Mouse (Mus musculus) activated CD4-positive, CD25-positive, alpha-beta regulatory T cell (primary cell): Measurements from ENCODE around the gene Gm26741. TPM values are rescaled to one million over a fixed set of nuclear protein-coding genes. Genes with fewer than 3 reads are reported as not detected.

Source experiments
- polyA plus RNA-seq, 2 experiments: library from polyadenylated mRNA; unstranded; fragments of 100-300 nt; shearing (Covaris generic); gene quantifications; one replicate each; pipeline ENCODE4 v1.2.1; 2017

Gene Gm26741
- 1 to 10 TPM in 1 of 2 experiments, not detected in 1; 5.6 TPM for polyA plus RNA-seq

GRCm38 (mm10) chr10:52358467-52358866 lies at the start of gene Gm26741:
Gene Gm26741 (plus strand): TSS chr10:52358767.

GRCm38 (mm10) chr10:52381845-52382591 lies 23.5 kb downstream of the Gm26741 start, which contains the start of gene Gopc:
Gene Gopc (minus strand): TSS chr10:52382124.

GRCm38 (mm10) chr10:52388922-52389430 lies 30.4 kb downstream of the Gm26741 start, which contains the start of gene Nepn:
Gene Nepn (plus strand): TSS chr10:52388972.

Other genes starting within 250 kb of the Gm26741 start
- under 1 TPM in 1 of 2 experiments, not detected in 1; 0.05 TPM for gene Ros1, start 163.5 kb upstream of the Gm26741 start, polyA plus RNA-seq
- under 1 TPM in 1 of 2 experiments, not detected in 1; 0.80 TPM for gene Dcbld1, start 125.1 kb upstream of the Gm26741 start, polyA plus RNA-seq
- gene Gopc, start 23.4 kb downstream of the Gm26741 start, polyA plus RNA-seq = 10 to 100 TPM; 22.1 to 25.5 TPM
- not detected for gene Nepn, start 30.2 kb downstream of the Gm26741 start, polyA plus RNA-seq
- gene Nus1, start 58.8 kb downstream of the Gm26741 start, polyA plus RNA-seq = 10 to 100 TPM; 15.4 to 18.1 TPM